Mouse (Mus musculus): ENCODE results near the gene Asprv1. TPM values are rescaled to one million over a fixed set of nuclear protein-coding genes. Genes with fewer than 3 reads are reported as not detected.

Asprv1 gene
- total RNA-seq, 2 experiments from 2014 or later: 1.3 to 1.7 TPM

GRCm38 (mm10) chr6:86654270-86654916 is 26.4 kb downstream of the Asprv1 start:
- no peak for DNase-seq (ENCODE audit: extremely low spot score in 1 of 2, low spot score in 2 of 2)

GRCm38 (mm10) chr6:86658501-86658900 is 30.5 kb downstream of the Asprv1 start:
- DNase-seq (ENCODE audit: extremely low spot score in 1 of 2, low spot score in 2 of 2): no peak
- intact Hi-C loops (cut with DNase I): no loop called here

More at GRCm38 (mm10) chr6:86654270-86654916, 26.4 kb downstream of the Asprv1 start:
- intact Hi-C loops (cut with DNase I): no loop called here

GRCm38 (mm10) chr6:86660161-86660877 is 32.4 kb downstream of the Asprv1 start:
- no peak for DNase-seq (ENCODE audit: extremely low spot score in 1 of 2, low spot score in 2 of 2)
- intact Hi-C loops (cut with DNase I): no loop called here

GRCm38 (mm10) chr6:86665076-86665475 is 37.1 kb downstream of the Asprv1 start:
- intact Hi-C loops (cut with DNase I): no loop called here

GRCm38 (mm10) chr6:86665560-86666307 is 37.8 kb downstream of the Asprv1 start:
- intact Hi-C loops (cut with DNase I): no loop called here
- no peak for DNase-seq (ENCODE audit: extremely low spot score in 1 of 2, low spot score in 2 of 2)

More at GRCm38 (mm10) chr6:86665076-86665475, 37.1 kb downstream of the Asprv1 start:
- no peak for DNase-seq (ENCODE audit: extremely low spot score in 1 of 2, low spot score in 2 of 2)

- intact Hi-C loops (cut with DNase I): no loop called here
Measured at GRCm38 (mm10) chr6:86667061-86667460, 39.1 kb downstream of the Asprv1 start.

GRCm38 (mm10) chr6:86668580-86669239 is 40.7 kb downstream of the Asprv1 start, which contains the start of gene Mxd1:
Gene Mxd1, minus strand, starts transcription at chr6:86669161.
- DNase-seq (ENCODE audit: extremely low spot score in 1 of 2, low spot score in 2 of 2): peak in 1 of 2 experiments; percentile 53
- intact Hi-C loops (cut with DNase I): no loop called here

More at GRCm38 (mm10) chr6:86667061-86667460, 39.1 kb downstream of the Asprv1 start:
- no peak for DNase-seq (ENCODE audit: extremely low spot score in 1 of 2, low spot score in 2 of 2)

- intact Hi-C loops (cut with DNase I): no loop called here
- DNase-seq (ENCODE audit: extremely low spot score in 1 of 2, low spot score in 2 of 2): peak; percentile 100
Measured at GRCm38 (mm10) chr6:86669240-86669727, 41.3 kb downstream of the Asprv1 start.

- DNase-seq (ENCODE audit: extremely low spot score in 1 of 2, low spot score in 2 of 2): peak in 1 of 2 experiments; percentile 81
- intact Hi-C loops (cut with DNase I): loop anchor here (5.0 kb wide), 1 partner anchor 129 kb away; no protein-coding TSS in a partner anchor
Measured at GRCm38 (mm10) chr6:86670873-86671272, 42.9 kb downstream of the Asprv1 start.

GRCm38 (mm10) chr6:86678341-86678740 is 50.4 kb downstream of the Asprv1 start:
- intact Hi-C loops (cut with DNase I): no loop called here
- DNase-seq (ENCODE audit: extremely low spot score in 1 of 2, low spot score in 2 of 2): no peak

Other genes starting within 250 kb of the Asprv1 start
- 100 to 1,000 TPM; 114 TPM for gene Pcyox1, start 231.0 kb upstream of the Asprv1 start, total RNA-seq (2021)
- 100 to 1,000 TPM; 125 to 127 TPM for gene Tia1, start 223.9 kb upstream of the Asprv1 start, total RNA-seq (2021)
- gene Gm44790, start 201.5 kb upstream of the Asprv1 start, total RNA-seq (2021): under 1 TPM in 1 of 2 experiments, not detected in 1; 0.59 TPM
- 10 to 100 TPM; 13.5 to 14.7 TPM for gene C87436, start 189.8 kb upstream of the Asprv1 start, total RNA-seq (2021)
- 100 to 1,000 TPM; 175 to 177 TPM for gene Pcbp1, start 101.8 kb upstream of the Asprv1 start, total RNA-seq (2021)
- gene Mxd1, start 41.0 kb downstream of the Asprv1 start, total RNA-seq (2021): 10 to 100 TPM; 14.7 to 18.7 TPM
- 10 to 100 TPM; 51.8 to 53.7 TPM for gene Snrnp27, start 56.4 kb downstream of the Asprv1 start, total RNA-seq (2021)
- 10 to 100 TPM; 36.2 to 37.0 TPM for gene Gmcl1, start 105.2 kb downstream of the Asprv1 start, total RNA-seq (2021)
- gene Anxa4, start 165.4 kb downstream of the Asprv1 start, total RNA-seq (2021): 1 to 10 TPM; 3.1 to 3.8 TPM
- 100 to 1,000 TPM; 263 to 271 TPM for gene Aak1, start 221.4 kb downstream of the Asprv1 start, total RNA-seq (2021)

All from left cerebral cortex, postnatal 10 days (tissue).